Mouse (Mus musculus): ENCODE measurements around the gene Ccpg1os. TPM values are rescaled to one million over a fixed set of nuclear protein-coding genes. Genes with fewer than 3 reads are reported as not detected.

Gene Ccpg1os
- total RNA-seq (2022): 10 to 100 TPM; 16.0 to 21.4 (median 19.9) TPM

- DNase-seq: peak; percentile 97
These were observed at the start of gene Ccpg1os, which contains the start of gene Ccpg1 for GRCm38 (mm10) chr9:72985250-72986220. Gene Ccpg1os, minus strand, starts transcription at chr9:72985382. Gene Ccpg1, plus strand, starts transcription at chr9:72985429.

GRCm38 (mm10) chr9:73033406-73033805, 48.2 kb upstream of the Ccpg1os start:
- no peak for DNase-seq

GRCm38 (mm10) chr9:73031421-73031820, 46.2 kb upstream of the Ccpg1os start:
- no peak for DNase-seq

- DNase-seq: no peak
These were observed 45.3 kb upstream of the Ccpg1os start for GRCm38 (mm10) chr9:73030443-73030842.

GRCm38 (mm10) chr9:73025818-73026636, 40.8 kb upstream of the Ccpg1os start:
- DNase-seq: no peak

- DNase-seq: peak; percentile 60
These were observed 35.5 kb upstream of the Ccpg1os start for GRCm38 (mm10) chr9:73020566-73021097.

GRCm38 (mm10) chr9:73019841-73020240, 34.7 kb upstream of the Ccpg1os start:
- no peak for DNase-seq

- DNase-seq: no peak
These were observed 29.5 kb upstream of the Ccpg1os start for GRCm38 (mm10) chr9:73014724-73015123.

GRCm38 (mm10) chr9:73012629-73013028, 27.4 kb upstream of the Ccpg1os start:
- DNase-seq: no peak

GRCm38 (mm10) chr9:73008384-73008783, 23.2 kb upstream of the Ccpg1os start:
- no peak for DNase-seq

GRCm38 (mm10) chr9:73006175-73006574, 21.0 kb upstream of the Ccpg1os start:
- no peak for DNase-seq

GRCm38 (mm10) chr9:73005106-73005505, 19.9 kb upstream of the Ccpg1os start:
- no peak for DNase-seq

GRCm38 (mm10) chr9:73004076-73004475, 18.9 kb upstream of the Ccpg1os start:
- no peak for DNase-seq

- no peak for DNase-seq
These were observed 17.0 kb upstream of the Ccpg1os start for GRCm38 (mm10) chr9:73002177-73002576.

- no peak for DNase-seq
These were observed 16.3 kb upstream of the Ccpg1os start for GRCm38 (mm10) chr9:73001314-73002011.

- DNase-seq: no peak
These were observed 15.3 kb upstream of the Ccpg1os start for GRCm38 (mm10) chr9:73000487-73000886.

GRCm38 (mm10) chr9:72996806-72997205, 11.6 kb upstream of the Ccpg1os start:
- DNase-seq: no peak

GRCm38 (mm10) chr9:72996167-72996566, 11.0 kb upstream of the Ccpg1os start:
- DNase-seq: no peak

GRCm38 (mm10) chr9:72992576-72992975, 7.4 kb upstream of the Ccpg1os start:
- DNase-seq: peak; percentile 28

GRCm38 (mm10) chr9:72991420-72991819, 6.2 kb upstream of the Ccpg1os start:
- DNase-seq: no peak

GRCm38 (mm10) chr9:72988706-72989105, 3.5 kb upstream of the Ccpg1os start:
- no peak for DNase-seq

GRCm38 (mm10) chr9:72987703-72988102, 2.5 kb upstream of the Ccpg1os start:
- DNase-seq: no peak

Data from adrenal gland, adult 8-10 months (tissue).